Mouse (Mus musculus): ENCODE results near the gene Lsm14b.

Gene Lsm14b

GRCm38 (mm10) chr2:180024401-180025098 lies at the start of gene Lsm14b:
Gene Lsm14b (plus strand): TSS chr2:180024987.
- DNase-seq (ENCODE audit: low spot score in 2 of 2): peak; percentile 97 to 99

GRCm38 (mm10) chr2:179975851-179976250 lies 48.9 kb upstream of the Lsm14b start:
- DNase-seq (ENCODE audit: low spot score in 2 of 2): no peak

GRCm38 (mm10) chr2:179976295-179976627 lies 48.5 kb upstream of the Lsm14b start:
- no peak for DNase-seq (ENCODE audit: low spot score in 2 of 2)

DNA sequence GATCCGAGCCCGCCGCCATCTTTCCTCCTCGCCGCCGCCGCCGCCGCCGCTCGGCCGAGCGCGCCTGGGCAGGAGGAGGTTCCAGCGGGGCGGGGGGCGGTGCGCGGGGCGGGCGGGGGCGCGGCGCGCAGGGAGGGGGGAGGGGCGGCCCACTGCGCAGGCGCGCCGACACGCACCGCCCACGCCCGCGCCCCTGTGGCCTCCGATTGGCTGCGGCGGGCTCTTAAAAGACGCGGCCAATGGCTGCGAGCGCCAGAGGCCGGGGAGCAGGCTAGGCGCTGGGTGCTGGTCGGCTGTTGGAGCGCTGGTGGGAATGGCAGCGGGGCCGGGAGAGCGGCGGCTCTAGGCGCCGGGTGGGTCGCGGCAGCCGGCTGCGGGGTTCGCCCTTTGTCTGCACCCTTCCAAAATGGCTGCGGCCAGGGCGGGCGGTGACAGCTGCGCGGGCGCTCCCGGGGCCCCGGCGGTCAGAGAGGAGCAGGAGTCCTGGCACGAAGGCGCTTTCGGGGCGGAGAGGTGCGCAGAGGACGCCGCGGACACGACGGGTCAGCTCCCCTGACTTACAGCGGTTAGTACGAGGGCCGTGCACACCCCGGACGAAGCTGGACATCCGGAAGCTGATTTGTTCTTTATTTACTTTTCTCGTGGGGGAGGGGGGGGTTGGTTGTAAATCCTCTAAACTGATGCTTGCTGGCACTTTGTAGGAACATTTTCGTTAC lies 48.0 kb upstream of the Lsm14b start, which contains the start of gene Taf4:
Taf4 (minus strand) TSS at position 19 of the 716 bp plus-strand sequence.
- DNase-seq (ENCODE audit: low spot score in 2 of 2): peak; percentile 80 to 86

GRCm38 (mm10) chr2:179977344-179978025 lies 47.3 kb upstream of the Lsm14b start:
- no peak for DNase-seq (ENCODE audit: low spot score in 2 of 2)

DNA sequence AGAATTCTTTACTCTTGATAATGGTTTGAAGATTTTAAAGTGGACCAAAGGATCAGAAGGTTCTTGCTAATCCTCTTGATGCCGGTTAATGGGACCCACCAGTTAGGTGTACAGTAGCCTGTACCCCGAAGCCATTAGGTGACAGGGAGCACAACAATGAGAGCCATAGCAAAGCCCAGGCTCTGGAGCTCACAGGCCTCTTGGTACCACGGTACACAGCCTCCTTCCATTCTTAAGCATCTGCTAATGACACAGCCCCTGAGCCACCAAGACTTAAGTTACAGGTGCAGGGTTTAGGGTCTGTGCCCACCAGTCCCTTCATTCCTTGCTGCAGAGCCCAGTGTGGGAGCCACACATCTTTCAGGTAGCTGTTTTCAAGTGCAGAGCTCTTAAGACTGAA lies 46.5 kb upstream of the Lsm14b start:
- no peak for DNase-seq (ENCODE audit: low spot score in 2 of 2)

- DNase-seq (ENCODE audit: low spot score in 2 of 2): no peak
These were observed 45.0 kb upstream of the Lsm14b start for GRCm38 (mm10) chr2:179979836-179980235.

GRCm38 (mm10) chr2:179980616-179981015 lies 44.2 kb upstream of the Lsm14b start:
- no peak for DNase-seq (ENCODE audit: low spot score in 2 of 2)

DNA sequence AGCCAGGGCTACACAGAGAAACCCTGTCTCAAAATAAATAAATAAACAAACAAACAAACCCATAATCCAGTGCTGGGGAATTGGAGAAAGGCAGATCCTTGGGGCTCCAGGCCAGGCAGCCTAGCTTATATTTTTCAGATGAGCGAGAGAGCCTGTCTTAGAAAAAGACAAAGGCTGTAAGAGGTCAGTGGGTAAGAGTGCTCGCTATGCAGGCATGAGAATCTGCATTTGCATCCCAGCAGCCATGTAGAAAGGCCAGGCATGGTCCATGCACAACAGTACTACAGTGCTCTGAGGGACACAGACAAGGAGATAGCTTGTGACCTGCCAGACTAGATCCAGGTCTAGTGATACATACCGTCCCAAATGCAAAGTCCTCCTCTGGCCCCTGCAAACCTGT lies 42.1 kb upstream of the Lsm14b start:
- DNase-seq (ENCODE audit: low spot score in 2 of 2): no peak

DNA sequence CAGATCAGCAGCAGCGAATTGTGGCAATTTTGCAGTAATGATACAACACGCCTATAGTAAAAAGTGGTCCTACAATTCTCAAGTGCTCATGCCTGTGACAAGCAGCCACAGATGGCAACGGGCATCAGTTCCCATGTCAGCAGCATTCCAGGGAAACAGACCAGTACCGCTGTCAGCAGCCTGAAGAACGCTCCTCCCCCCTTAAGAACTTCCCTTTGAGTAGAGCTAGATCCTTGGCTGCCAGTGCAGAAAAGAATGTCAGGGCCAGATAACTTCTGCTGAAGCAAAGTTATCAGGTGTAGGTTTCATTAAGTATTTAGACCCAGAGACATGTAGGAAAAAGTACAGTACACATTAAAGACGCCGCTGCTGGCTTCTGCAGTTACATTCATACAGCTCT lies 40.0 kb upstream of the Lsm14b start:
- no peak for DNase-seq (ENCODE audit: low spot score in 2 of 2)

GRCm38 (mm10) chr2:179985695-179986094 lies 39.1 kb upstream of the Lsm14b start:
- DNase-seq (ENCODE audit: low spot score in 2 of 2): no peak

GRCm38 (mm10) chr2:179986437-179987022 lies 38.3 kb upstream of the Lsm14b start:
- DNase-seq (ENCODE audit: low spot score in 2 of 2): no peak

- DNase-seq (ENCODE audit: low spot score in 2 of 2): no peak
These were observed 35.7 kb upstream of the Lsm14b start for GRCm38 (mm10) chr2:179989098-179989497.

GRCm38 (mm10) chr2:179993071-179993470 lies 31.7 kb upstream of the Lsm14b start:
- no peak for DNase-seq (ENCODE audit: low spot score in 2 of 2)

DNA sequence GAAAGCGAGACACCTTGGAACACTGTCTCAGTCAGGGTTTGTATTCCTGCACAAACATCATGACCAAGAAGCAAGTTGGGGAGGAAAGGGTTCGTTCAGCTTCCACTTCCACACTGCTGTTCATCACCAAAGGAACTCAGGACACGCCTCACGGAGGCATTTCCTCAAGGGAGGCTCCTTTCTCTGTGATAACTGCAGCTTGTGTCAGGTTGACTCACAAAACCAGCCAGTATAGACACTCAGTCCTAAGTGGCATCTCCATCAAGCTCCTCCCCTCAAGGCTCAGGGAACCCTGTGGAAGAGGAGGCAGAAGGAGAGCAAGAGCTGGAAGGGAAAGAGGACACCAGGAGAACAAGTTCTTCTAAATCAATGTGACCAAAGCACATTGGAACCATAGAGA lies 26.4 kb upstream of the Lsm14b start:
- DNase-seq (ENCODE audit: low spot score in 2 of 2): no peak

DNA sequence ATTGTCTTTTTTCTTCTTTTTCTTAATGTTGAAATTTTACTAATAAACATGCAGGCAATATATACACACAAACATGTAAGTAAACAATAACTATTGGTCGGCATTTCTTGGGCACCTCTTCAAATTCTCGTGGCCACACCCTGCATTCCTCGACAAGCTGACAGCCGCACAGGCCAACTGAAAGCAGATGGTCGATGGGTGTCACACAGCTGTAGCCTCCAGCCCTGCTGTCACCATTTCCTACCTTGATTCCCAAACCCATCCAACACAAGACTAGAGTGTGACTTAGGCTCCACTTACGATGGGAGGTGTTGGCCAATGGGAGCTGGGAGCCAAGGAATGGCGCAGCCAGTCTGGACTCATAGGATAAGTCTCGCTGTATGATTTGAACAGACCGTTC lies 23.2 kb upstream of the Lsm14b start:
- DNase-seq (ENCODE audit: low spot score in 2 of 2): no peak

DNA sequence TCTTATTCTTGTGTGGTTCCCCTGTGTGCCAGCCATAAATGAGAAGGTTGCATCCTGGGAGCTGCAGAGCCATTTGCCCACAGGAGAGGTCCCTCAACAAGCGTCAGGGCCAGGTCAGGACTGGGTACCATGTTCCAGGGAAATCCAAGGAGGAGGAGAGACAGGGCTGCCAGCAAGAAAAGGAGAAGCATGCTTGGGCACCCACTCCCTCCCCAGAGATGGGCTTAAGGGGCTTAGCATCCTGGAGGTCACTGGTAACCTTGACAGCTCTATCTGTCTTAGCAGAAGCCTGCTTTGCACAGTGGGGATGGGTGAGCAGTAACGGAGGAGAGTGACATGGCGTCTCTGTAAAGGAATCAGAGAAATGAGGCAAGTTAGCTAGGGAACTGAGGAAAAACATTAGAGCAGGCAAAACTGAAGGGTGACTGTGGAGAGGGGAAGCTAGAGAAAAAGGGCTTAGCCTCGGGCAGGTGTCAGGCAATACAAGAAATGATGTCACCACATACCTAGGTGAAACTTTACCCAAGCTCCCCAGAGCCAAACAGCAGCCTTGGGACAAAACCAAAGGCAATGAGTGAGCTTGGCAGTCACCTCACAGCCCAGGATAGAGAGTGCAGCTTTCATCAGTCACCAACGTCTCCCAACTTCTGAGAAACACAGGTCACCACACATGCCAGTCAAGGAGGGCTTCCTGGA lies 19.0 kb upstream of the Lsm14b start:
- DNase-seq (ENCODE audit: low spot score in 2 of 2): no peak

GRCm38 (mm10) chr2:180006352-180007017 lies 18.3 kb upstream of the Lsm14b start:
- DNase-seq (ENCODE audit: low spot score in 2 of 2): no peak

GRCm38 (mm10) chr2:180010686-180011085 lies 14.1 kb upstream of the Lsm14b start:
- DNase-seq (ENCODE audit: low spot score in 2 of 2): no peak

DNA sequence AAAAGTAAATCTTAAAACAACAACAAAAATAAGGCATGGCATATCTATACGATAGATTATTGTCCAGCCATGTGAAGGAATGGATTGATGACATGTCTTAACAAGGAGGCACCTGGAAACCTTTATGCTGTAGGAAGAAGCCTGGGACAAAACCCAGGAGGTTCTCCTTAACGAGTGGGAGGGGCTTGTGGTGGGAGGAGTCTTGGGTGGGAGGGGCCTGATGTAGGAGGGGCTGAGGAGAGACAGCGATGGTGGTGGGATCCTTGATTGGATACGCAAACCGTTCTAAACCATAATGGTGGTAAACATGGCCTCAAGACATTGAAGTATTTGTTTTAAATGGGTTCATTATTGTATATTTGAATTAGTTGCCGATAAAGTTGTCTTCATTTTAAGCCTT lies 13.4 kb upstream of the Lsm14b start:
- DNase-seq (ENCODE audit: low spot score in 2 of 2): no peak

DNA sequence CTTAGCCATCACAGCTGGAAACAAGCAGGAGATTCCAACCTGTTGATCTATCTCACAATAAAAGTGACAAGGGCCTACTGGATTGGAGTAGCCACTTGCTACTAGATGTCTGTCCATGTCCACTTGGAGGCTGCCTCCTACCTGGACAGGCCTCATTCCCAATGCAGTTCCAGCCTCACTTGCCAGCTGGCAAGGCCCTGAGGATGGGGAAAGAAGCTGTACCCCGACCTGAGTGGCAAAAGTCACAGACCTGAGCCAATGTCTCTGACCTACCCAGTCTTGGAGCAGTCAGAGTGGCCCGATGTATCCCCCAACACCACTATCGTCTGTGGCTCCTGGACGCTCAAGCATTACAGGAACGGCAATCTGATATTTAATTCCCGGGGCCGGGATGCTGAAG lies 11.1 kb upstream of the Lsm14b start:
- no peak for DNase-seq (ENCODE audit: low spot score in 2 of 2)
